Mouse (Mus musculus) liver, adult 2 months (tissue): ENCODE measurements around the gene F2r.

Source experiments
- CTCF ChIP-seq: fragments of 200-500 bp; IDR thresholded peaks from 2 replicates; pipeline ENCODE4 v1.5.1; 2011; ENCODE audit warnings: low read depth, low read length, control low read depth
- POLR2A ChIP-seq: fragments of 200-500 bp; IDR thresholded peaks from 2 replicates; pipeline ENCODE4 v1.6.1; 2011; ENCODE audit warnings: low read length, control low read depth; ENCODE audit not compliant: insufficient read depth; ENCODE audit errors: extremely low read depth

DNA sequence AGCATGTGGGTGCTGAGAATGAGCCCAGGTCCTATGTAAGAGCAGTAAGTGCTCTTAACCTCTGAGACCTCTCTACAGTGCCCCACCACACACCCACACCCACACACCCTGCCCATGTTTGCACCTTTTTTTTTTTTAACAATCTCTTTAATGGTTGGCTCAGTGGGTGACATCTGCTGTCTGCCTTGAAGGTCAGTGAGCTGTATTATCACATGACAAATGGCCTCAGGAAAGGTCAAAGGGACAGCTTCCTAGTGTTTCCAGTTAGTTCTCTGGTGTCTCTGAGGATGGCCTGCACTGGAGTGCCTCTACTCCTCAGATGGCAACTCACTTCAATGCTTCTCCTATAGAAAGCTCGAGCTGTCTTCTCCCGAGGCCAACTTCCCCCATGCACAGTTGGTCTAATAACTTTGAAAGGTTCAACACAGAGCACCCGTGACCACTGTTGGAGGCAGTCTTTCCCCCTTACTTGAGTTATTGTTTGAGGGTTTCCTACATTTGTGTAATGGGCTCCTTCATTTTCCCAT, 18.4 kb downstream of the F2r start:
- TF ChIP-seq POLR2A, result no peak
- TF ChIP-seq CTCF, result no peak
